Mouse (Mus musculus) monocyte, adult 5-6 weeks (primary cell): ENCODE measurements around the gene Btn1a1. TPM values are rescaled to one million over a fixed set of nuclear protein-coding genes. Genes with fewer than 3 reads are reported as not detected.

Source experiments
- ATAC-seq: fragments of 153-309, 156-312 bp; replicated peaks from 2 replicates; pipeline ENCODE4 v1.8.0; 2017; ENCODE audit warnings: mild to moderate bottlenecking; ENCODE audit not compliant: low TSS enrichment, insufficient number of reproducible peaks, severe bottlenecking, poor library complexity, low FRiP score
- total RNA-seq: library from RNA; stranded (forward); fragments of 200-1000, 200-491, 200-594 nt; gene quantifications from 3 replicates; pipeline ENCODE4 v1.2.3, GENCODE M21; 2017

Gene Btn1a1
- total RNA-seq, 1 experiment from 2014 or later, result not detected

DNA sequence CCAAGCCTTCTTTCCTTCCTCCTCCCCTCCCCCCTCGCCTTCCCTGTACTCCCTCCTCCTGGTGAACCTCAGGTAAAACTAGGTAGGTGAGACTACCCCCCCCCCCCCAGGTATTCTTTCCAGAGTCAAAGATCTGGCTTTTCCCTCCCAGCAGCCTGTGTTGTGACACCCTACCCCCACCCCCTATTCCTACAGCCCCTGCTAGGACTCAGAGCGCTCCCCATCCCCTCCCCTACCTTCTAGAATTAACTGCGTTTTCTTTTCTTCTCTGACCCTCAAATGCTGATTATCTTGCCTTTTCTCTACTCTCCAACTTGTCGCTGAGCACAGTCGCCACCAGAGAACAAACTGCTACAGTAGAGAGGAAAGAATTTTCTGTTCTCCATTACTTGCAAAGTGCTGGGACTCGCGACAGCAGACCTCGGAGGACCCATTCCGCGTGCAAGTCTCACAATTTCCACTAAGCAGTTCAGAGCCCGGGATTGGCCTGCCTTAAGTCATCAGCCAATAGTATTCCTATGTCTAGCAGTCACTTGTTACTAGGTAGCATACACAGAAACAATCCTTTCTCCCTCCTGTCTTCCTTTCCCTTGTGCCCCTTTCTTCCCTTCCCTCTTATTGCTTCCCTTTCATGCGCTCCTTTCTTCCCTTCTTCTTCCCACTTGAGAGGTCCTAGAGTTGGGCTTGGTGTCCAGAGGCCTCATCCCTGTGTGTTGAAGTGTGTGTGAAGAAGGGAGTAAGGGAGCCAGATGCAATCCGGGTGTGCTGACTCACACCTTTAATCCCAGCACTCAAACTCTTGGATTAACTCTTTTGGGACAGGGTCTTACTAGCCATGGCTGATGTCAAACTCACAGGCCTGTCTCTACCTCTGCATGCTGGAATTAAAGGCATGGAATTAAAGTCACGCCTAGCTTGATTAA, 23.0 kb upstream of the Btn1a1 start, which contains the start of gene Btn2a2:
Gene Btn2a2 (minus strand): TSS at position 458 of the 923 bp plus-strand sequence.
- peak; percentile 73; the same call in 1 of the 2 replicates for ATAC-seq

DNA sequence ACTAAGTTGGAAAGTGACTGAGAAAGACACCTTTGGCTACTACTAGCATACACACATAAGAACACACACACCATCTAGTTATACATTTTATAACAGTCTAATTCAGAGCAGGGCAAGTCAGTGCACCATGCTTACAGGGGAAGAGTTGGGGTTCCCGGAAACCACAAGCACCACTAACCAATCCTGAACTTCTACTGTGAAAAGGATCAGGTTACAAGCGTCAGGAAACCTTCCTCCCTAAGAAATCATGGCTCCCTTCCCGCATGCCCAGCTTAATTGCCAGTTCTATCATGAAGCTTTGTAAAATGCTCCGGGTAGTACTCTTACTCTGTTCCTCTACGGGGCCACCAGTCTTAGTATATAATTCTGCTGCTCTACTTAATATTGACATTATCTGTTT, 19.6 kb upstream of the Btn1a1 start:
- no peak for ATAC-seq

DNA sequence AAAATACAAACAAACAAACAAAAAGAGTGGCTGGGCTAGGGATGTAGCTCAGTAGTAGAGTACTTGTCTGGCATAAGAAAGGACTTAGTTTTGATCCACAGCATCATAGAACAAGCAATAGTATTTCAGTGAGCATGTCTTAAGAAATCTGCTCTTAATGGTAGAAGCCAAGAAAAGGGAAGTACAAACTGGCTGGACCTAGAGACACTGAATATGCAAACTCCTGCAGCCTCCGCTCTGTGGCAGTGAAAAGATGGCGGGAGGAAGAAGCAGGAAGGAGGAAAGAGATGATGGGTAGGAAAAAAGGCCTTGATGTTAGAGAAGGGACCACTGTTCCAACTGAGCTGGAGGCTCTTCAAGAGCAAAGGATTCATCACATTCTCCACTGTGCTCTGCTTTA, 17.5 kb upstream of the Btn1a1 start:
- ATAC-seq, result no peak

DNA sequence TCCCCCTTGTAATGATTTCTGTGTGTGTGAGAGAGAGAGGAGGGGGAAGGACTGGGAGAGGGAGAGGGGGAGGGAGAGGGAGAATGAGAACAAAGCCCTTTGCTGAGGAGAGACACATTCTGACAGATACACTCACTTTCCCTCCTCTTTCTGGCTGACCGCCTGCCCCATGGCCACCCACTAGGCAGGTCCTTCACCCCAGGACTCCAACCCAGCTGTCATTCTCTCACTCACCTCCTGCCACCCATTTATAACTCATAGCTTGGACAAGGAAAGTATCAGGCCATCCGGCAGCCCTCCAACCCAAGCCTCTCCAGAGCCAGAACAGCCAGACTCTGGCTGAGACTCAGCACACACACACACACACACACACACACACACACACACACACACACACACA, 10.0 kb upstream of the Btn1a1 start:
- ATAC-seq, result no peak

DNA sequence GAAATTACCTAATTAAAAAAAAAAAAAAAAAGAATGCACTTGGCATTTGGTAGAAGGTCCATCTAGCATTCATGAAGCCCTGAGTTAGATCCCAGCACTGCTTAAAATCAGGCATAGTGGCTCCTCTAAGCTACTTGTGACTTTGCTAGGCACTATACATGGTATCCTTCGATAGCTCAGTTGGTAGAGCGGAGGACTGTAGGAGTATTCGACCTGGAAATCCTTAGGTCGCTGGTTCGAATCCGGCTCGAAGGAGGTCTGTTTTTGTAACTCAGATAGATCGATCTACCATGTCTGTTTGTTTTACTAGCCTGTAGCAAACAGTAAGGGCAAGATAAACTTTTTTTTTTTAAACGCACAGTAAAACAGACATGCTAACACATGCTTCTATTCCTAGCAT, 1.2 kb upstream of the Btn1a1 start:
- no peak; the same call in 1 of the 2 replicates for ATAC-seq

DNA sequence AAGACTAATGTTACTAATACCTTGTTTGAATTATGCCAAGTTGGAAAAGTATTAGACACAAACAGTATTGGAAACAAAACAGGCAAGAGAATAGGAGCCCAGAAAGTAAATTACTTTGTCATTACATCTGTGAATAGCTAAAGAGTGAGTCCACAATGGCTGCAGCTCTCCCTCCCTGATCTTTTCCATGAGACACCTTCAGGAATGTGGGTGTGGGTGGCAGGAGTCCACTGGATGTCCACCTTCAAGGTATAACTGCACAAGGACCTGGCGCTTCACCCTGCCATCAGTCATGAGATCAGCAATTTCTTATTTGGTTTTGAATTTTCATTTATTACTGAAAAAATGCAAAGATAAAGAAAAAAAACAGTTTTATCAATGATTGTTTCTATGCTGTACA, 605 bp upstream of the Btn1a1 start:
- ATAC-seq, result no peak

DNA sequence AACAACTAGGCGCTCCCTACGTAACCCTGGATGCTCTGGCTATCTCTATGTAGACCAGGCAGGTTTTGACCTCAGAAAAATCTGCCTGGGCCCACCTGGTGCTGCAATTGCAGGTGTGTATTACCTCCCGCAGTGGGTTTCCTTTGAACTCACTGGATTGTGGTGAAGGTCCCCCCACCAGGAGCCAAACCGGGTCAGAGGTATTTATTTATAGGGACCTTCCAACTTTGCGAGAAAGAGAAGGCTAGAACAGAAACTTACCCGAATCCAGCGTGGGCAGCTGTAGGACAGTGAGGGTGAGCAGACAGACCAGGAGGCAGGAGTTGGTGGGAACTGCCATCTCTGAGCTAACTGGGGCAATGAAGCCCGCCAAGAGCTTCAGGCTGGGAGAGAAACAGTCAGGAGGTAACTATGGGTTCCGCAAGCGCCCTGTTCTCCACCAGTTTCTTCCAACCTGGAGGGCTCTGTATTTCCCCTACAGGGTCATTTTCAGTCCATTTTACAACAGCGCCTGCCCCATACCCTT, 797 bp downstream of the Btn1a1 start:
- ATAC-seq, result no peak

DNA sequence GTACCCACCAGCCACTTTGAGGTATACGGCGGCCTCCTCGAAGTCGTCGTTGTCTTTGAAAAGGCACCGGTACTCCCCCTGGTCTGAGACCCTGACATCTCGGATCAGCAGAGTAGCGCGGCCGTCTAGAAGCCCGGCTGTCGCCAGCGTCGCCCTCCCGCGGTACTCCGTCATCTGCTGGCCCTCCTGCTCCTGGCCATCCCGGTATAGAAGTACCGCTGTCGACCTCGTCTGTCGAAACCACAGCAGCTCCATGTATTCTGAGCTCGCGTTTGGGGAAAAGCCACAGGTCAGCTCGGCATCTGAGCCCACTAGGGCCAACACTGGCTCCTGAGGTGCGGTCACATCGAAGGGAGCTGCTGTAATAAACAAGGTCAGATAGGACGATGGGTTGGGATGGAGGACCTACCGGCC, 1.5 kb downstream of the Btn1a1 start:
- peak; percentile 37; the same call in 1 of the 2 replicates for ATAC-seq

DNA sequence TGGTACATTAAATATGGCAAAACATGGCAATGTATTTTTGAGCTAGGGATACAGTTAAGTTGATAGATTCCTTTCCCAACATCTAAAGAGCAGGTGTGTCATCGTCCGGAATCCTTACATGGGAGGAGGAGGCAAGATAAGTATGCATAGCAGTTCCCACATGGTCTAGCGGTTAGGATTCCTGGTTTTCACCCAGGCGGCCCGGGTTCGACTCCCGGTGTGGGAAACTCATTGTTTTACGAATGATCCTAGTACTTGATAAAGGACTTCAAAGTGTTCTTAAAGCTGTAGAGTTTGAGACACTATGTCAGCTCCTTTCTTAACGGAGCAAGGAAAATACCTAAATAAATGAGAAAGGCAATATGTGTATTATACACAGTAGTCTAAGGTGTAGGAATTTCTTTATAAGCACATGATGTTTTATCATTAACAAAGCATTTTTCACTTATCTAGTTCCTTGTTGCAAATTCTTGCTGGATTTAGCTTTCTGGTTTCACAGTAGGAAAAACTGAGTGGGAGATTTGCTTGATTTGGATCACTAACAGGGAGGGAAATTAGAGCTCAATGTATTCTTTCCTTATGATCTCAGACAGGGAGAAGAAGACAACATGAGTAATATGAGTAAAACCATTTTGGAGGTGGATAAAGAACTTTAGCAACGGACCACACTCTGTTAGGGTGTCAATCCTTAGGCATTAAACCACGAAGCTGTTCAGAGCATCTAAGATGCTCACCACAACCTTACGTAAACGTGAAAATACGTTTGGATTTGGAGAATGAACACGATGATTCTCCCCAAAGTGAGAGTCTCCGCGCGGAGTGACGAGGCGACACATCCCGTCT, 2.1 kb downstream of the Btn1a1 start:
- ATAC-seq, result no peak

DNA sequence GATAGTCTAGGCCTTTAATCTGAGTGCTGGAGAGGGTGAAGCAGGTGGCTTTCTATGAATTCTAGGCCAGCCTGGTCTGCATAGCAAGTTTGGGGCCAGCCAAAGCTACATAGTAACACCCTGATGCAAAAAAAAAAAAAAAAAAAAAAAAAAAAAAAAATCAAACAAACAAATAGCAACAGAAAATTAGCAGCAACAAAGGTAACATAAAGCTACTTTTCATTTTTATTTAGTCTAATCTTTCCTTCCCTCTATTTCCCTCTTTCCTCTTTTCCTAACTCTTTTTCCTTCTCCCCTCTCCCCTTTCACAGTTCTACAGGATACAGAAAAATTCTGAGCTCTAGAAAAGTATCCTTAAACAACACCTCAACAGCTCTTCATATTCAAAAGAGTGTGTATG, 3.0 kb downstream of the Btn1a1 start:
- ATAC-seq, result no peak

DNA sequence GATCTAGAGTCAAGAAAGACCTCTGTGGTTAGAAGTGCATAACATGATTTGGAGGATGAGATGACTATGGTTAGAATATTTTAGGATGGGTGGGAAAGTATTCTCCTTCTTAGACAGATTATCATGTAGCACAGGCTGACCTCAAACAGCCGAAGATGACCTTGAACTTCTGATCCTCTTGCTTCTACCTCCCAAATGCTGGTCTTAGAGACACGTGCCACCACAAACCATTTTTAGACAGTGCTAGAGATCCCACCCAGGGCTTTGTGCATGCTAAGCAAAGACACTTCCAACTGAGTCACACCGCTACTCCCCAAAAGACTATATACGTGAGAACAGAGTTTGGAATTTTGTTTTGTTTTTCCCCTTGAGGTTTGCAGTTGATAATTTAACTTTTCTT, 3.6 kb downstream of the Btn1a1 start:
- ATAC-seq, result no peak

DNA sequence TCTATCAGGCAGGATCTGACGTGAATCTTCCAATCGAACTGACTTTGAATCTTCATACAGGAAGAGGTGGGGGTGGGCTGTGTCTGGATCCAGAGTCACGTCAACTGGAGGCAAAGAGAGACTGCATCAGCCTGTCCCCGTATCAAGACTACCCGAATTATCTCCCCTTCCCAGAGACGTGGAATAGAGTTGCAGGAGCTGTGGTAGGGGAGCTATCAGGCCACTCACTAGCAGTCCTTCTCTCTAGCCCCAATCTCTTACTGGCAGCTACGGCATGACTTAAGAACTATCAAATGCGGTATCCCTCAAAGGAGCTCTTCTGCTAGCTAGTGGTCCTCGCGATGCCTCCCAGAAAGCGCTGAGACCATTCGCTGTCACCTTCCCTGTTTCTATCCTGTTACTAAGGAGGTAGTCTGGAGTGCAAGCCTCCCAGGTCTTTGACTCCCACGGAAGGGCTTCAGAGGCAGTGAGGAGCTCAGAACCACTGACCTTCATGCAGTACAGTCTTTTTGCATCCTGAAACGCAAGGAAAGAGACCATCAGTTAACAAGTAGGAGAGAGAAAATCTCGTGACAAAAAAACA, 6.3 kb downstream of the Btn1a1 start:
- ATAC-seq, result no peak

DNA sequence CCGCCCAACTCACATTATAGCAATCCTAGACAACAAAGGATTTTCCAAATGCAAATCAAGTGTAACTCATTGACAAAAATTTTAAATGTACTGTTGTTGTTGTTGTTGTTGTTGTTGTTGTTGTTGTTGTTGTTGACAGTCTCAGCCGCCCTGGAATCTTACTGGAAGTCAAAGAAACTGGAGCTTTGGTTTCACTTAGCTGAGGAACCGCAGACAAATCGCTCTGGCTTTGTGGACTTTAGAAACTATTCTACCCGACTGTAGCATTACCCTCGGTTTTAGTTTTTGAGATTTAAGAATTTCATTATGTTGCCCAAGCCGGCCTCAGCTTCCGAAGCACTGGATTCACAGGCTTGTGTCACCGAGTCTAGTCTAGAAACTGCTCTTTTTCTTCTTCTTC, 11.8 kb downstream of the Btn1a1 start:
- no peak for ATAC-seq

DNA sequence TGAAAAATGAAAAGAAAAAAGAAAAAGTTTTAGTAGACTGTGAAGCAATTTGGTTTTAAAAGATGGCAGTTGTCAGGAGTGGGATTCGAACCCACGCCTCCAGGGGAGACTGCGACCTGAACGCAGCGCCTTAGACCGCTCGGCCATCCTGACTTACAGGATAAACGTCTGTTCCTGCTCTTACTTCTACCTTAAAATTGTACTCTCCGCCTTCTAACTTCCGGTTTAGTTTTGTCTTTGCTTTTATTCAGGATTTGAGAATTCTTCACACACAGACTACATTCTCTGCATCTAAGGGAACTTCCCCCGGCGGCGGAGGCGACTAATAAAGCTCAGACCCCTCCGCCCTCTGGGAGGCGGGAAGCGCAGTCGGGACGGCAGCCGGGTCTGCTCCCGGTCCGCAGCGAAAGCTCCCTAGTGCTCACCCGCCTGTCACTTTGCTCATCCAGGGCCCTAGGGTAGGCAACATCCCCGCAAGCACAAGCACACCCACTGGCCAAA, 12.3 kb downstream of the Btn1a1 start:
- peak; percentile 37; the same call in 1 of the 2 replicates for ATAC-seq

DNA sequence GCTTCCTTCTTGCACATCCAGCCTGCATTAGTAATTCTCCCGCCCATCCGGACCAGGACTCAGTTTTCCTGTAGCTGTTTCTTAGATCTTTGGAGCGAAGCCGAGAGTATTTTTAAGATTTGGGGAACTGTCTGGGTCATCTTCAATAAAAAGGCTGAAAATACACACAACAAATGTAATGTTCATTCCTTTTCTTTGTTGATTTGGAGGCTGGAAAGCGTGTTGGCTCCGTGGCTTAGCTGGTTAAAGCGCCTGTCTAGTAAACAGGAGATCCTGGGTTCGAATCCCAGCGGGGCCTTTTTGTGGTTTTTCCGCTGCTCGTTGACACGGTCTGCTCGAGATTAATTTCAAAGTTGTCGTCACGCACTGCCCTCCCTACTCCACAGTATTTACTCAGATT, 15.3 kb downstream of the Btn1a1 start:
- ATAC-seq, result no peak

DNA sequence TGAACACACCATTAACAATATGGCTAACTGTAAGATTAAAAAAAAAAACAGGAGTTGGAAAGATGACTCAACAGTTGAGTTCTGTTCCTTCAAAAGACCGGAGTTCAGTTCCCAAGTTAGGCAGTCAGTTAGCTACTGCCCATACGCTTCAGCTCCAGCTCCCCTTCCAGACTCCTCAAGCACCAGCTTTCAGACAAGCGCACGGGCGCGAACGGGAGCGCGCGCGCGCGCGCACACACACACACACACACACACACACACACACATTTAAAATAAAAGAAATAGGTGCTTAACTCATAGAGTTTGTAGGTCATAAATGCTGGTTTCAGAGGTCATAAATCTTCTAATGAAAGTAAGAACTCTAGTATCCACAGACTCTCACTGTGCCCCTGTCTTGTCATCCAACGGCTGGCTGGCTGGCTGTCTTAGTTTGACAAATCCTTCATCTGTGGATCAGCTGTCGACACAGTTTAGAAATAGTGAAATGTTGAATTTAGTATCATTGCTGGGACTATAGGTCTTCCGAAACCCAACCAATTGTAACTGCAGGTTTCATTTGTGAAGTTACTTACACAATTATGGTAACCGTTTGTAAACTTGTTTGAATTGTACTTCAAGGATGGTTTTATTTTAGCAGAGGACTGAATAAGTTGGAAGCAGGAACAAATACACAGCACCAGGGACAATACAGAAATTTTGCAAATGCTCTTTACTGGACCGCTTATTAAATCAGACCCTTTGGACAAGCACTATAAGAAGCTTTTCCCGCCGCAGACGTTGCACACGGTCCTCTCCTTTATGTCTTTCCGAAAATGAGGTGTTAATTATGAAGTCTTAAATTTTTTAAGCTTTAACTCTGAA, 16.2 kb downstream of the Btn1a1 start:
- ATAC-seq, result no peak

DNA sequence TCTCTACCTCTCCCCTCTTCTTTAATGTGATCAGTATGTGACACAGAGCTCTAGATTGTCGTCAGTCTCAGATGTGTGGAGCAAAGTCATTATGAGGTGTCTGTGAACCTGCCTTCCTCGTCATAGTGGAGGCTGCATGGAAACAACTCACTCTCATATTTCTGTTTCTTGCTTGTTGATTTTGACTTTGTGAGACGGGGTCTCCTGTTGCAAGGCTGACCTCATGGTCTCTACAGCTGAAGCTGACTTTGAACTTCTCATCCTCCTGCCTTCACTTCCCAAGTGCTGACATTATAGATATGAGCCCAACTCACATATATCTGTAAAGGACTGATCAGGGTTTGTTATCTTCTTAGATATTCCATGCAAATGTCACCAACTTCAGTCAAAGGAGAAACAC, 16.9 kb downstream of the Btn1a1 start:
- no peak for ATAC-seq

DNA sequence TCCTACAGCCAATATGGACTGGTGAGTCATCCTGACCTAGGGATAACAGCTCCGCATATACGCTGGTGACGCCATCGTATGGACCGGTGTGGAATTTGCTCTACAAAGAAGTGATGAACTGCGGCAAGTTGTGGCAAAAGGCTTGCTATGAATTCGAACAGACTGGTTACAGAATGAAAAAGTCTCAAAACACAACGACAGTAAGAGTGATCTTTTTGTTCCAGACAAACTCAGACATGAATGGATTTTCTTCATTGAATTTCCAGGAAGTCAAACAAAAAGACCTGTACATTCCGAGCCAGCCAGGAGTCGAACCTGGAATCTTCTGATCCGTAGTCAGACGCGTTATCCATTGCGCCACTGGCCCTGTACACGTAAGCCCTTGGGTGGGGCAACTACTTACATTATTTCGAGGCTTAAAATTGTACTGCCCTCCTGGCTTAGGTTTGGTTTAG, 19.2 kb downstream of the Btn1a1 start:
- ATAC-seq, result peak; percentile 45; the same call in 1 of the 2 replicates
